Mouse (Mus musculus) E14TG2a.4 (cell line): ENCODE measurements at regions not wholly inside any gene's neighbourhood (a gene's known extent, or its start where the extent isn't known, plus 50 kb on each side); places are given as distances from the start of the nearest gene placed in this dataset.

Experiments
- CTCF ChIP-seq: conservative IDR thresholded peaks from 2 replicates; pipeline ENCODE4 v1.5.1; 2014; ENCODE audit warnings: low read length
- NANOG ChIP-seq: IDR thresholded peaks from 2 replicates; pipeline ENCODE4 v1.6.1; 2014; ENCODE audit warnings: borderline replicate concordance, low read length, mixed read lengths
- POU5F1 ChIP-seq: IDR thresholded peaks from 2 replicates; pipeline ENCODE4 v1.6.1; 2014; ENCODE audit warnings: low read length, borderline replicate concordance

- TF ChIP-seq CTCF: no peak
- TF ChIP-seq POU5F1: no peak
- no peak for TF ChIP-seq NANOG
Observed at GRCm38 (mm10) chr9:30723364-30724070, 198.7 kb downstream of the Adamts15 start.
